Mouse (Mus musculus) yolk sac, embryonic 10.5 days (tissue): ENCODE measurements at regions not wholly inside any gene's neighbourhood (a gene's known extent, or its start where the extent isn't known, plus 50 kb on each side); places are given as distances from the start of the nearest gene placed in this dataset.
"Not testable (repeated sequence)": the region's sequence is repeated elsewhere in the genome, so short reads cannot be mapped to it uniquely, and the experiment has no call there.

ENCODE experiments used
- DNase-seq: peaks from one replicate; pipeline ENCODE4 v3.0.0-alpha.2; 2017; ENCODE audit warnings: low spot score

DNA sequence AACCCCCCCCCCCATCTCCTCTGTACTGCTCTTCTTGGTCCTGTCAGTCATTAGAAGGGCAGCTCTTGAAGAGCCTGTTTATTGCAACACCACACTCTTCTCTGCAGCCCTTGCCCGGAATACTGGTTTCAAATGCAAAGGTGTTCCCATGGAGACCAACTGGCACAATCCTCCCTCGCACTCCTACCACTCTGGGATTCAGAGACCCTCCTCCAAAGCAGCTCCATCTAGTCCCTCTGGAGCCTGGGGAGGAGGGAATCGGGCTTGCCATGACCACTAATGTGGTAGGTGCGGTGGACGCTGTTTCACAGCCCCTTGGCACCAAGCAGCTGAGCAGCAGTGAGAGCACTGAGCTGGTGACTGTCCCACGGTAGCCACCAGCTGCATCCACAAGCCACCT lies 83.1 kb downstream of the Stk35 start:
- DNase-seq, result no peak

DNA sequence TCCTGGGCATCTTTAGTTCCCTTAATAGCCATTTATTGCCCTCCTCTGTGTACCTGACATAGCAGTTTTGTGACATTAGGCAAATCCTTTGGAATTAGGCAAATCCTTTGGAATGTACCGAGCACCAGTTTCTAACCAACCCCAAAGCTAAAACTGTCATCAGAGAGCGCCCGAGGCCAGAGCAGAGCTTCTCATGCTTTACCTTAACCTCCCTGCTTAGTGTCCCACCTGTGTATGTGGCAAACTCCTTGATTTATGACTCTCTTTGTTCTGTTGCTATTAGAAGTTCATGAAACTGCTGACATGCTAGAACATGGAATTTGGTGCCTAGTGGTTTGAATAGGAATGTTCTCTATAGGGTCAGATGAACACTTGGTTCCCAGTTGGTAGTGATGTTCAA lies 84.0 kb downstream of the Stk35 start:
- DNase-seq, result no peak

DNA sequence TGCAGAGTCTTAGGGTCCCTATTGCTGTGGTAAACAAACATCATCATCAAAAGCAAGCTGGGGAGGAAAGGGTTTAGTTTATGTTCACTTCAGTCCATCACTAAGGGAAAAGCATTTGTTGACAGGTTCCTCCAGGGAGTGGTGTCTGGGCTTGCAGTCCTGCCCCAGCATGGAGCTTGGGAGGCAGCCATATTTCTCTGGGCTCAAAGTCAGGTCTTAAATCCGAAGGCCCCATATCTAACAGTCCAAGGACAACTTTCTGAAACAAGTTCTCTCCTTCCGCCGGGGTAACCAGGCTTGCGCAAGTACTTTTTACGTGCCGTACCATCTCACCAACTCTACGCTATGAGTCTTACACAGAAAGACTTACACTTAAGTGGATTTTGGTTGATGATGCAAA lies 85.2 kb downstream of the Stk35 start:
- DNase-seq, result no peak

DNA sequence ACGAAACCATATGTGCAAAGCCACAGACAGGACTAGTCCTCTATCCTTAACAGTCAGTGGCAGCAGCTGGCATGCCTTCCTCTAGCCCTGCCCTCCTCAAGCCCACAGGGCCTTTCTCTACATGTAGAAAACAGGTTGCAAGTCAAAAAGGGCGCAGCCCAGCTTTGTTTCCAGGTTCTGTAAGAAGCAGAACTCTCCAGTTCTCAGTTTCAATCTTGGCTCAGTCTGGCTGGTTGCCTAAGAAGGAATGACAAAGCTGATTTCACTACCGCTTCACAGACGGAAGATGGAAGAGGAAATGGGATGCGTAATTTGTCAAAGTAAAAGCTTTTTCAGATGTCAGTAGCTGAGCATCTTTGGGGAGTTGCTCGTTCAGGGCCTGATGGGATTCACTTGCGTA lies 92.9 kb downstream of the Stk35 start:
- DNase-seq, result no peak

DNA sequence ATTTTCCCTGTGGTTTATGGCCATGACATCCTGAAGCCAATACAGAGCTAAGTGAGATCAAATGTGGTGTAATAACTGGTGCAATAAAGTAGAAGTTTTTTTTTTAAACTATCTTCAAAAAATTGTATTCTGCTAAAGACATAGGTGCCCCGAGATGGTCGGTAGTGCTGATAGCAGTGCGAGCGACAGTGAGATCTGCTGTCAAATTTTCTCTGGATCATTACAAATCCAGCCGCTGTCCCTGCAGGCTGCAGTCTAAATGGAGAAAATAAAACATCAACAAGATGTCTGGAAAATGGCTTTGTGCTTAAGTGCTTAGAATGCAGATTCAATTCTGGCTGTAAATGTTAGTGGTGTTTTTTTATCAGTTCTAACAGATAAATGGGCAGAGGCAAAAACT lies 93.5 kb downstream of the Stk35 start:
- DNase-seq, result no peak

DNA sequence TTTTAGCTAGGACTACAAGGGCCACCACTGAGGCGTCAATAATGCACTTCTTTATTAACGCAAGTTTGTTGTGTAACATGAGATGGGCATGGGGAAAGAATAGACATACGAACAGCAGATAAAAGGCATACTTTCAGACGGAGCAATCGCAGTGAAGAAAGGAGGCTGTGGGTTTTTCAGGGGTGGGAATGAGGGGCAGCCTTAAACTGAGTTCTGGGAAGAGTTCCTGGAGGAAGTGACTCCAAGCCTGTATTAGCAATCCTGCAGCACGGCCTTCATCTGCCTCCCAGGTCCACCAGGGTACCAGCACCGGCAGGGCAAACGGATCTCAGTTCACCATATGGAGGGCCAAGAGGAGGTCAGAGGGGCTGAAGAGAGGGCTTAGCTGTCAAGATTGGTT lies 94.6 kb downstream of the Stk35 start:
- DNase-seq, result no peak

DNA sequence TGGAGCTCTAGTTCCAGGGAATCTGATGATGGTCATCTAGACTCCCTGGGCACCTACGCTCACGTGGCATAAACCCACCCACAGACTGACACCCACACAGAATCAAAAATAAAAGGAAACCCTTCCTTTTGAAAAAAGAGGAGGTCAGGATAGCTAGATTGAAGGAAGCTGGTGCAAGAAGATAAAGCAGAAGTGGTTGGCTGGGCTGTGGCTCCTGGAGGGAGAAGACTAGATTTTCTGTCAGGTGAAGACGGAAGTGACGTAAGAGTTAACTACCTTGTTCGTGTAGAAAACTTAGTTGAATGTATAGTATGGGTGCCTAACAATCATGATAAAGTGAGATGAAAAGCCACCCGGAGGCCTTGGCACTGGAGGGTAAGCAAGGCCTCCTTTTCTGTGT lies 95.1 kb downstream of the Stk35 start:
- no peak for DNase-seq

DNA sequence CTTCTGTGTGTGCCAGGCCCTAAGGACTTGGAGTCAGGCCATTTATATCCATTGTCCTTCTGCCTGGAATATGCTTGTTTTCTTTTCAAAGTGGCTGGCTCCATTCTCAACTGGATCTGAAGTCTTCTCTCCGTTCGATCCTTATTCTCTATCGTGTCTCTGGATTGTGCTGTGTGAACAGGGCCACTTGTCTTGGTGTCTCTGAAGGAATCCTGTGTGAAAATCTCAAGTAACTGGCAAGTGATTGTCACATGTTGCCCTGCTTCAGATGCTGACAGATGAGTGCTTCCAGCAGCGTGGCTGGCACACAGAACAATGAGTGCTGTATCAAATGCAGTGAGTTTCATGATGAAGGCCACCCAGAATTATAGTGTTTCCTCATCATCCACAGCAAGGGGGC lies 96.4 kb downstream of the Stk35 start:
- no peak for DNase-seq

DNA sequence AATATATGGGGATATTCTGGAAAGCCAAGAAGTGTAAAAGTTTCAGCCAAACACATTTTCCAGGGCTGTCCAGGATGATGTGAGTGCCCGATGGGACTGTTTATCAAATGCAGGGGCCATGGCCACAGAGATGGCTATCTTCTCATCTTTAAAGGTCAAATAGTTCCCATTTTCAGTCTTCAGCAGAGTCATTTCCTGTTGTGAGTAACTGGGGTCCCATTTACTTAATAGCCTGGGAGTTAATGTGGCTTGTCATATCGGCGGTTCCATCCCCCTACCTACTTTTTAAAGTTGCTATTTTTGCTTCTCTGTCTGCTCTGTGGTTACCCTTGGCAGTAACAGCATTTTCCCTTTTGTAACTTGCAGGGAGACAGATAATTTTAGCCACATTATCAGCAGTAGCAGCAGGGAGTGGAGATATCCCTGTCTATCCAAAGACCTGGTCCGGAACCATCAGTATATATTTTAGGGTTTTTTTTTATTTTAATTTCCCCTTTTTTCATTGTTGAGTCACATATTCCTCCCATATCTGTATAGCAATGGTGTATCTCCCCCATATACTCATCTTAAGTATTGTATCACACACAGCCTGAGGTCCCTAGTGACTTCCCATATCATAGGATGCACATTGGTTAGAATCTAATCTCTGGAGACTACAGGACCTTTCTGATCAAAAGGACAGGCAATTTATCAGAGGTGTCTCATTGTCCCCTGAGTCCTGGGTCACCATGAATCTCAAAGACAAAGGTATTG lies 103.2 kb downstream of the Stk35 start:
- no peak for DNase-seq

DNA sequence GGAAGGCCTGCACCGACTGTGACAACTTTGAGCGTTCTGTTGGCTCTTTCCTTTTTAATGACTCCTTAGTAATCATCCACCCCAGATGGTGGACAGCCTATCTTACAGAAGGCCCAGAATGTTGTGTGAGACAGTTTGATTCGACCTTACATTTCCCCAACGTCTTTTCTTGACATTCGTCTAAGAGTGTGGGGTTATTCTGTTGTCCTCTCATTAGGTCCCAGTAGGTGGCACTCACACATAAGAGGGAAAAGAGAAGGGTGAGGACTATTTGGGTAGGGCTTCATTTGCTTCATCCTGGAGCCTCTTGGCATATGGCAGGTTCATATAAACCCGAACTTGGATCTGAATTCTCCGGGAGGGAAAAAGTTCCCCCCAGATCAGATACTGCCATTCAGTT lies 104.4 kb downstream of the Stk35 start:
- DNase-seq, result no peak

DNA sequence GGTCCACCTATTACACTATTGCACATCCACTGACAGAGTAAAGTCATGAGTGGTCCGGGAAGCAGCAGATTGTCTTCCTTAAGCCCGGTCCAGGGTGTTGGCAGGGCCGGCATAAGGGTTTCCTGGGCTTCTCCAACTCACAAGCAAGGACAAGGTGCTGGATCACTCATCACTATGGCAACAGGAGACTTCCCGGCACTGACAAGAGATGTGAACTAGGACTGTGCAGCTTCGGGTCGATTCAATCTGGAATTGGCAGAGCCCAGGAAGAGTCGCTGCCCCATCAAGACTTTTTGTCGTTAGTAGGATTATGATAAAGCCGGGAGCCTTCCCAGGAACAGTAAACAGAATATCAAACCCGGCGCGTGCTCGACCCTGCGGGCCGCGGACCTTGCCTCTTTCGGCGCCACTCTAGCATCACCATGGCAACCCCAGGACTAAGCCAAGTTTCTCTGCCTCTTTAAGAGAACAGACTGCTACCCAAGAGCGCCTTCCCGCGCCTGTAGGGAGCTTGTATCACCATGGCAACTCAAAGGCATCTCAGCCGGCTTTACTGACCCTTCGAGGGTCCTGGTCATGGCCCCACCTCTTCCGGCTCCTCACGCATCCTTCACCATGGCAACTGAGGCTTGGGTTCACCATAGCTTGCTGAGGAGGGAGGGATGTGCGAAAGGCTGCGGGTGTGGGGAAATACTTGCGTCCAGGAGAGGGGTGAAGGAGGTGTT lies 103.3 kb upstream of the Tgm3 start:
- peak; percentile 26 for DNase-seq

DNA sequence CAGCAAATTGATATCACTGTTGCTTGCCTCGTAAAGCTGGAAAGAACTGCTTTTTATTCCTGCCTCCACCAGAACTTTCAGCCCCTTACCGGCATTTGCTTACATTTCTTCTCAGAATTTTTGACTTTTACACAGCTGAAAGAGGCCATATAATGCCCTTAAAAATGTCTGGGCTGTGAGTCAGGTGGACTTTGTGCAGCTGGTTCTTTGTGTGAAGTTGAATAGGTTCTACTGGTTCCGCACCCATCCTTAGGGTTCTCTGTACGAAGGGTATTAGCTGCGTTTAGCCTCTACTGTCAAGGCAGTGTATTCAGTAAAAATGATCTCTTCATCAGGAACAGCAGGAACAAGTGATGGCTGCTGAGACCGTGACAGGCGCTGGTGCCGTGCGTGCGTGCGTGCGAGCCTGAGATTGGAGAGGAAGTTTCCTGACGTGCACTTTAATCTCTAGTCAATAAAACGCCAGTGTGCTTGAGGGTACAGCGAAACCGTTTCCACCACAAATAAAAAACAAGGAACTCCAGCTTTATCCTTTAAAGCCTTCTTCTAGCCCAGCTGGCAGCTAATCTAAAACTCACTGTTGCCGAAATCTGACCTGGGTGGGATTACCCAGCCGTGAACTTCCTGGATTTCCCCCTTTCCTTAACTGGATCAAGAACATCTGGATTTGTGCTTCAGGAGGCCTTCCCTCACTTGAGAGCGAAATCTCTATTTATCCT lies 100.8 kb upstream of the Tgm3 start:
- no peak for DNase-seq

DNA sequence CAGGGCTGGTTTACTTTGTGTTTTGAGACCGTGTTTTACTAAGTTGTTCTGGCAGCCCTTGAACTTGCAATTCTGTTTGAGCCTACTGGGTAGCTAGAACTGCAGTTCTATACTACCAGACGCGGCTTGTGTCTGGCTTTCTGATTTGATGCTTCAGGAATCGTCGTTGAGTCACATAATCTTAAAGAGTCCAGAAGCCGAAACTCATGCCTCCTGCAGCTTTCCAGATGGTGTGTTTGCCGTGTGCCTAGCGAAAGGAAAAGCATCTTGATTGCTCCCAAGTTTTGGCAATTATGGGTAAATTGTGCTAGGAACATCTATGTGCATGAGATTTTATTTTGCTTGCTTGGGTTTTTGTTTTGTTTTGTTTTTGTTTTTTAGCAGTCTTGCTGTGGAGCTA lies 99.6 kb upstream of the Tgm3 start:
- no peak for DNase-seq

DNA sequence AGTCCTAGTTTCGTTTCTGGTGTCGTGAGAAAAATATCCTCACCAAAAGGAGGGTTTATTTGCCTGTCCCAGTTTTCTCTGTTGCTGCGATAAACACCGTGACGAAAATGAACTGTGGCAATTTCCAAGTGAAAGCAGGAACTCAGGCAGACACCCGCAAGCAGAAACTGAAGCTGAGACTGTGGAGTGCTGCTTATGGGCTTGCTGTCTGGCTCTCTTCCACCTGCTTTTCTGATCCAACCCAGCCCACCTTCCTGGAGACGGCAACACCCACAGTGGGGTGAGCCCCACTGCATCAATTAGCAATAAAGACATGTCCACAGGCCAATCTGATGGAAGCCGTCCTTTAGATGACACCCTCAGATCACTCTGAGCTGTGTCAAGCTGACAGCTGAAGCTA lies 97.9 kb upstream of the Tgm3 start:
- no peak for DNase-seq

DNA sequence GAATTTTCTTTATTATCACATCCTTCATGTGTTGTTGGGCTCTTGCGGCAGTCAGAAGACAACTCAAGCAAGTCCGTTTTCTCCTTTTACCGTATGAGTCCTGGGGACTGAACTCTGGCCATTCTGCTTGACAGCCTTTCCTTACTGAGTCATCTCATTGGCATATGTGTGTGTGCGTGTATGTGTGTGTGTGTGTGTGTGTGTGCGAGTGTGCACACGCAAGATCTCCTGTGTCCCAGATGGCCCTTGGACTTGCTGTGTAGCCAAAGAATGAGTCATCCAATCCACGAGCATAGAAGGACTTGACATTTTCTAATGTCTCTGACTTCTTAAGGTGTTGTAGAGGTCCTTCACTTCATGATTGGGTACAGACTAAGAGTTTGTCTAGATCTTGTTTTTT lies 95.7 kb upstream of the Tgm3 start:
- no peak for DNase-seq

DNA sequence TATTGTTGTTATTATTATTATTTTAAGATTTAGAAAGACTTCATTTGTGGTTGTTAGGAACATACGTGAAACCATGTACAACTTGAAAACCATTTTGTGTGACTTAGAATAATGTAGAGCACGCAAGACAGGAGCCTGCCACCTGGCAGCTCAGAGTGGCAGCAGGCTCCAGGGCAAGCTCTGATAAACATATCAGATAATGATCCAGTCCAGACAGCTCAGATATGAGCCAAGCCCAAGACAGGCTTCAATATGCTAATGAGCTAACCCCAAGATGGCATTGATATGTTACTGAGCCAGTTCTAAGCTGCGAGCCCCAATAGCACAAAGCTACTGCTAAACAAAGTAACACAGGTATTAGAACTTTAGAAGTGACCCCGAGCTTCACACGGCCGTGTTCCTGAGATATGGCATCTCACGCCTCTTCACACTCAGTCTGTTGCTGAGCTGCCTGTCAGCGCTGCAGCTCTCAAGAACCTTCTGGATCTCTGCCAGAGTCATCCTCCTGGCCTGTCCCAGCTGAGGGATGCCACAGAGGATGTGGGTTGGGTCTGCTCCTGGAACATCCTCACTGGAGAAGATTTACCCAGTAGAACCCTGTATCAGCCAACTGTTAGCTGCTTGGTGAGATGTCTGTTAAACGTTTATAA lies 93.9 kb upstream of the Tgm3 start:
- DNase-seq, result no peak

DNA sequence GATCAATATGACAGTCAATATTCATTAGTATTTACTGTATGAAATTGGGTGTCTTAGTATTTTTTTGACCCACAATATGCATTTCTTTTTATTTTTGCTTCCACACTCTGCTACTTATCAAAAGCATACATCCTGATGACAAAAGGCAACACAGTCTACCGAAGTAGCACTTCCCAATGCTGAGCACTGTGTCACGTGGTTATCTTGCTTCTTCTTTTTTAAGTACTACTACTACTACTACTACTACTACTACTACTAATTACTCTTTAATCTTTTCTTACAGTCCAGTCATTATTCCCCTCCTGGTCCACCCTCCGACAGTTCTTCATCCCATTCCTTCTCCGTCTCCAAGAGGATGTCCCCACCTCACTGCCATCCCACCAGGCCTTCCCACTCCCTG lies 92.6 kb upstream of the Tgm3 start:
- DNase-seq, result no peak

DNA sequence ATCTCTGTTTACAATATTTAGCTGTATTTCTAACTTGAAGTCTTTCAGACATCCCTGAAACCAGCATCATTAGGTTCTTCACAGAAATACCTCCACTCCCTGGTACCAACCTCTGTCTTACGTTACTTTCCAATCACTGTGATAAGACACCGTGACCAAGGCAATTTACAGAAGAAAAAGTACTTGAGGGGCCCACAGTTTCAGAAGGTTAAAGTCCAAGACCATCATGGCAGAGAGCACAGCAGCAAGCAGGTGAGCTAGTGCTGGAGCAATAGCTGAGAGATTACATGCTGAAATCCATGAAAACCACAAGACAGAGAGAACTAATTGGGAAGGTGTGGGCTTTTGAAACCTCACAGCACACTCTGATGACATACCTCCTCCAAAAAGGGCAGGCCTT lies 84.9 kb upstream of the Tgm3 start:
- no peak for DNase-seq

DNA sequence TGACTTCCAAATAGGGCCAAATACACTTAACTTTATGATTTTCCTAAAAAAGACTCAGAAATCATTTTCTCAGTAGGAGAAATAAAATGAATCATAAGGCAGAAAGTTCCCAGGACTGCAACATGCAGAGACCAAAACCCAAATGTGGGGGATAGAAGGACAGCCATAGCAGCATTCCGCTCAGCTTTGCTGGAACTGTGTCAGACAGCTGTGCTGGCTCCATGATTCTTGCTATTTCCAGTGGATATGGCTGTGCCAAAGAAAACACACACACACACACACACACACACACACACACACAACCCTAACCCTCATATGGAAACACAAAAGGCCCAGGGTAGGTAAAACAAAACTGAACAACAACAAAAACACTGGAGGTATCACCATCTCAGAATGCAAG lies 78.6 kb upstream of the Tgm3 start:
- DNase-seq, result no peak

DNA sequence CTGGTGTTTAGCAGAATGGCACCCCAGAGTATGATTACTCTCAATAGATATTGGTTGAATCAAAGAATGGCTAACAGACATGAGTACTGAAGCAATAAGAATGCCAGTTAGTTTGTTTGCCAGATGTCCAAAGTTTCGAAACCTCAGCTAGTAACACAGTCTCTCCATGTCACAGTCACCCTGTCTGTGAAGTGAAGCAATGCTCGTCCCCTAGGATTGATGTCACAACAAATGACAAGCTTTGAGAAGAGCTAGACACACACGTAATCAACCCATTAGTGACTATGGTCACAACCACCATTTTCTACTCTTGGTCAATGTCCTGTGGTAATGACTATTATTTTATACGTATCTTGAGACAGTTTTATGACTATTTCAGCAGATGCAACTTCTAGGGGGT lies 69.3 kb upstream of the Tgm3 start:
- no peak for DNase-seq

DNA sequence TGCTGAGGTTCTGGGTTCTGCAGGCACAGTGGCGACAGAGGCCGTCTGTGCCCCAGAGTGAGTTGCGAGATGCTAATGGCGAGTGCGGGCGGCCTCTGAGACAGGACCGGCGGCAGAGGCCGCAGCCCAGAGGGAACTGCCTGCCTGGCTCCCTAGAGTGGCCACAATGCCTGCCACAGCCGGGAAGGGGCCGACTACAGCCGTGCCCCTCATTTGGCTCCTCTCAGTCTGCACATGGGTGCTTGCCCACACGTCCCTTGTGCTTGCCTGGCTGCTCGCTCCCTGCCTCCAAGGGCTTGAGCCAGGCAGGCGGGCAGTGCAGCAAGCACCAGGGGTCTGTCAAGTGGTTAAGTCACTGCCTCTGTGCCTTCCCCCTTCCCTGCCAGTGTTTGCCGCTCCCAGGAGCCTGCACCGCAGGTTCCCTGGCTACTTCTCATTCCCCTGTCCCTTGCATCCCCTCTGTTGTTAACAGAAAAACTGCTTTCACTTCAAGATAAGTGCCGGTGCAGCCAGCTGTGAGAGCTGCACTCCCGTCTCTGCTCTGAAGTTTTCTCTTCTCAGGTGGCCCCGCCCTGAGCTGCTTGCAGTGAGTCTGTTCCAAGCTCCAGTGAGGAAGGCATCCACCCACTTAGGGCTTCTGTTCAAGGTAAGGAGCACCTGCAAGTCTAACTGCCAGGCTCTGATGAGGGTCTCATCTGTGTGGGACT lies 64.1 kb upstream of the Tgm3 start:
- no peak for DNase-seq

DNA sequence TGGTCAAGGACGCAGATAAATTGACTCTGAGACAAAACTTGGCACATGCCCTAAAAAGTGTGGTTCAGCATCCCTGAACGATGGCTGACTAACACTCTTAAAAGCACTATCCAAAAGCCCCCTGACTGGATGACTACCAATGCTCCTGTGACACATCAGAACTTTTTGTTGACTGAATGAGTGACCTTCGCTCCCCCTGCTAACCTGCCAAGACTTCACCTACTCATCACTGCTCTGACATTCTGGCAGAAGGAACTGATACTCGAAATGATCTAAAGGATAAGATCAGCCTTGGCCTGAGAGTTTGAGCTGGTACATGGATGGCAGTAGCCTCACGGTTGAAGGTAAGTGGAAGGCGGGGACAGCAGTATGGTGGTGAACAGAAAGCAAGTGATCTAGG lies 62.4 kb upstream of the Tgm3 start:
- DNase-seq, result not testable (repeated sequence)
